Mouse (Mus musculus) layer of hippocampus, adult 9-10 months (tissue): ENCODE measurements around the gene Cadps.

Experiments used
- DNase-seq: peaks from one replicate; pipeline ENCODE4 v3.0.0; 2022; ENCODE audit warnings: low spot score

Cadps gene

DNA sequence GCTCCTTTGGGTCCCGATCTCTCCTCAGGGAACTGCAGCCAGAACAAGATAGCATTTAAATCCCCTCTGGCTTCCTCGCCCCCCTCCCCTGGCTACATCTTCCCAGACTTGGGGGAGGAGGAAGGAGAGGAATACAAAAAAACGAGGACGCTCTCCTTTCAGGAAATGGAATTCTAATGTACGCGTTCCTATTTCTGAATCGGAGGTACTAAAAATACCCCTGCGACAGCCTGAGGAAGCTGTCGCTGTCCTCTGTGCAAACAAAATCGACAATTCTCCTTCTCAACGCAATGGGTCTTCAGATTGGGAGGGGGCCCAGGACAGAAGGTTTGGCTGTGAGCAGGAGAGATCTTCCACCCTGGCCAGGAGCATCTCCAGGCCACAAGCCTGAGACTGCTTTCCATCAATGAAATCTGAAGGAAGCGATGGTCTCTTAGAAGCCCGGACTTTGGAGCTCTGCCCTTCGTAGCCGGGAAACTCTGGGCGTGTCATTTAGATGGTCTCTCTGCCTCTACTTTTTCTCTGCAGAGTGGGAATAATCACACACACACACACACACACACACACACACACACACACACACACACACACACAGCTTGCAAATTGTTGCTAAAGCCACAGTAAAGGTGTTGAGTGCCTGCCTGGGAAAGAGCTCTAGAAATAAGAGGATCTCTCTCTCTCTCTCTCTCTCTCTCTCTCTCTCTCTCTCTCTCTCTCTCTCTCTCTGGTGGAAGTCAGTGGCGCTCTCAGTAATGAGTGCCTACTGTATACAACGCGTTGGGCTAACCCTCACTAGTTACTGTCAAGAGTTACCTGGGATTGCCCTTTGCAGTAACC is 482.4 kb downstream of the Cadps start:
- no peak for DNase-seq

- no peak for DNase-seq
These were observed 483.9 kb downstream of the Cadps start for GRCm38 (mm10) chr14:12338811-12339565.

DNA sequence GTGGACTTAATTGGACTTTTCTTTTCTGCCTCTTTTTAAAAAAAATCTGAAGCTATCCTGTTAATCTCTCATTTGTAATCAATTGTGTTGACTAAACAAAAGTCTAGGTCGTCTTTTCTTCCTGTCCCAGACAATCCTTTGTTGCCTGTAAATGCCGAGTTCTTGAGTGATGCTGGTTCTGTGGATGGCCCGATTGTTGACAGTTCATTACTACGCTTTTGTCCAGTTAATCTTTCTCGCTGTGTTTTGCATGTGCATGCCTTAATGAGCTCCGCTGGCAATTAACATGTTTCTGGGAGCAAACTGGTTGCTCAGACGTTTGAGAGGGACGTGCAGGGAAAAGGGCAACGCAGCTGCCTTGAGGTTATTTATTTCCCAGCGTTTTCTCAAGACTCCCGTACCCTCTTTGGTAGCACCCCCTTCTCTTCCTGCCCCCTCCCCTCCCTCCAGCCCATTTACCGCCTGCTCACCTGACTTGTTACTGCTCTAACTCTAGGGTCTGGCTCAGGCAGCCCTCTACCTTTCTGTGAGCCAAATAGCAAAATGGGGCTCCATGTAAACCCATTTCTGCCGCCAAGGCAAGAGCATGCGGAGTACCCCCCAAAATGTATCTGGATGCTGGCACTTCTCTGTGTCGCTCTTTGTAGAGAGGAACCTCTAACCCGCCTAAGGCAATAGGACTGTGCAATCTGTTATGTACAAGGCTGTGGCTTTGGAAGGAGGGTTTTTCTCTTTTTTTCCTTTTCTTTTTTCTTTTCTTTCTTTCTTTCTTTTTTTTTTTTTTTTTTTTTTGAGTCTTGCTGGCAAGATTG is 484.7 kb downstream of the Cadps start:
- DNase-seq = no peak

DNA sequence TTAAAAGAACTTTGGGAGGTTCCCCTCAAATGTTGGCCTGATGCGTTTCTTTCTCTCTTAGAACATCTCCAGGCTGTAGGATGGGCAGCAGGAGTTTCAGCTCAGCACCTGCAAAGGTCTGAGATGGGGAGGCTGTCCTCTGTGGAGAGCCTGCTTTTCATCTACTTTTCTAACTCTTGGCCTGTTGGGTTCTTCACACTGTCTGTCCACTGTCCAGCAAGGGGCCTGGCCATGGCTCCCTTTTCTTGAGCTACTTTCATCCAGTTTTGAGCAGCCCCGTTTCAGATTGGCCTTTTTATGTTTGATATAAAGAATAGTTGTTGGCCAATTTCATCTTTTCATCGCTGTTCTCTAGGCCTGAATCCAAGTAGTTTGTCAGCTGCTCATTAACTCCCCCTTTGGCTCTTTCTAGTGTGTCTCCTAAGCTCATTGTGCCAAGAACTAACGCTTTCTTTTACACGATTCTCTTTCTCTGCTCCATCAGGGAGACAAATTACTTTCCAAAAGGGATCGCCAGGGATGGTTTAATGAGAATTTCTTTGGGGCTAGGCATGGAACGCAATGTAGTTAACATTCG is 485.4 kb downstream of the Cadps start:
- DNase-seq = no peak

GRCm38 (mm10) chr14:12334925-12335324 is 488.0 kb downstream of the Cadps start:
- no peak for DNase-seq

- no peak for DNase-seq
These were observed 489.3 kb downstream of the Cadps start for GRCm38 (mm10) chr14:12333622-12334021.
